Mouse (Mus musculus): ENCODE data around the gene Grid2. TPM values are rescaled to one million over a fixed set of nuclear protein-coding genes. Genes with fewer than 3 reads are reported as not detected.
A peak's percentile ranks its signal among the peaks of the same experiment; 100 is the strongest.

The Grid2 gene
- total RNA-seq (2021): 10 to 100 TPM; 25.2 to 26.8 TPM

- intact Hi-C loops (cut with DNase I): loop anchor here (5.0 to 10.0 kb wide), 2 partner anchors 1379 to 1396 kb away; no protein-coding TSS in a partner anchor
- peak; percentile 73 for DNase-seq
Observed at GRCm38 (mm10) chr6:63255826-63256555, at the start of gene Grid2. Gene Grid2, plus strand, starts transcription at chr6:63255876.

- intact Hi-C loops (cut with DNase I): loop anchor here (10.0 kb wide), 1 partner anchor 1384 kb away; no protein-coding TSS in a partner anchor
- no peak for DNase-seq
Observed at GRCm38 (mm10) chr6:63250738-63251137, 4.9 kb upstream of the Grid2 start.

- peak; percentile 72 for DNase-seq
- intact Hi-C loops (cut with DNase I): loop anchor here (5.0 to 10.0 kb wide), 2 partner anchors 1378 to 1396 kb away; no protein-coding TSS in a partner anchor
Observed at GRCm38 (mm10) chr6:63256556-63257405, 1.1 kb downstream of the Grid2 start.

- DNase-seq: peak; percentile 77
- intact Hi-C loops (cut with DNase I): loop anchor here (5.0 to 10.0 kb wide), 2 partner anchors 1377 to 1395 kb away; no protein-coding TSS in a partner anchor
Observed at GRCm38 (mm10) chr6:63257406-63257845, 1.8 kb downstream of the Grid2 start.

GRCm38 (mm10) chr6:63257876-63258275, 2.2 kb downstream of the Grid2 start:
- DNase-seq: peak; percentile 66
- intact Hi-C loops (cut with DNase I): loop anchor here (5.0 to 10.0 kb wide), 2 partner anchors 1377 to 1394 kb away; no protein-coding TSS in a partner anchor

GRCm38 (mm10) chr6:63259764-63260163, 4.1 kb downstream of the Grid2 start:
- no peak for DNase-seq
- intact Hi-C loops (cut with DNase I): loop anchor here (5.0 to 10.0 kb wide), 2 partner anchors 1375 to 1393 kb away; no protein-coding TSS in a partner anchor

- intact Hi-C loops (cut with DNase I): no loop called here
Observed at GRCm38 (mm10) chr6:63284419-63284818, 28.7 kb downstream of the Grid2 start.

GRCm38 (mm10) chr6:63342438-63343004, 86.8 kb downstream of the Grid2 start:
- no peak for DNase-seq
- intact Hi-C loops (cut with DNase I): no loop called here

More at GRCm38 (mm10) chr6:63284419-63284818, 28.7 kb downstream of the Grid2 start:
- peak; percentile 24 for DNase-seq

GRCm38 (mm10) chr6:63347015-63347414, 91.3 kb downstream of the Grid2 start:
- intact Hi-C loops (cut with DNase I): no loop called here
- no peak for DNase-seq

- intact Hi-C loops (cut with DNase I): no loop called here
- DNase-seq: peak; percentile 12
Observed at GRCm38 (mm10) chr6:63381061-63381611, 125.5 kb downstream of the Grid2 start.

- no peak for DNase-seq
Observed at GRCm38 (mm10) chr6:63401698-63402097, 146.0 kb downstream of the Grid2 start.

GRCm38 (mm10) chr6:63417534-63417933, 161.9 kb downstream of the Grid2 start:
- intact Hi-C loops (cut with DNase I): no loop called here
- DNase-seq: no peak

More at GRCm38 (mm10) chr6:63401698-63402097, 146.0 kb downstream of the Grid2 start:
- intact Hi-C loops (cut with DNase I): no loop called here

- intact Hi-C loops (cut with DNase I): no loop called here
Observed at GRCm38 (mm10) chr6:63432751-63433150, 177.1 kb downstream of the Grid2 start.

GRCm38 (mm10) chr6:63448175-63448574, 192.5 kb downstream of the Grid2 start:
- DNase-seq: no peak
- intact Hi-C loops (cut with DNase I): no loop called here

More at GRCm38 (mm10) chr6:63432751-63433150, 177.1 kb downstream of the Grid2 start:
- no peak for DNase-seq

- DNase-seq: no peak
- intact Hi-C loops (cut with DNase I): no loop called here
Observed at GRCm38 (mm10) chr6:63482141-63482540, 226.5 kb downstream of the Grid2 start.

- no peak for DNase-seq
- intact Hi-C loops (cut with DNase I): no loop called here
Observed at GRCm38 (mm10) chr6:63515016-63515415, 259.3 kb downstream of the Grid2 start.

GRCm38 (mm10) chr6:63515957-63516356, 260.3 kb downstream of the Grid2 start:
- no peak for DNase-seq
- intact Hi-C loops (cut with DNase I): no loop called here

- intact Hi-C loops (cut with DNase I): no loop called here
- peak; percentile 74 for DNase-seq
Observed at GRCm38 (mm10) chr6:63531751-63532150, 276.1 kb downstream of the Grid2 start.

- intact Hi-C loops (cut with DNase I): no loop called here
Observed at GRCm38 (mm10) chr6:63532901-63533300, 277.2 kb downstream of the Grid2 start.

GRCm38 (mm10) chr6:63547741-63548140, 292.1 kb downstream of the Grid2 start:
- no peak for DNase-seq
- intact Hi-C loops (cut with DNase I): no loop called here

More at GRCm38 (mm10) chr6:63532901-63533300, 277.2 kb downstream of the Grid2 start:
- peak; percentile 50 for DNase-seq

Data from left cerebral cortex, postnatal 4 days (tissue).